Mouse (Mus musculus) ES-E14 (cell line): ENCODE measurements around the gene Adamtsl3.
"Not testable (repeated sequence)": the region's sequence is repeated elsewhere in the genome, so short reads cannot be mapped to it uniquely, and the experiment has no call there.

Source experiments
- HCFC1 ChIP-seq: IDR thresholded peaks from 2 replicates; pipeline ENCODE4 v1.6.1; 2012; ENCODE audit warnings: low read length, inconsistent platforms, borderline replicate concordance; ENCODE audit not compliant: insufficient read depth
- ZC3H11A ChIP-seq: IDR thresholded peaks from 2 replicates; pipeline ENCODE4 v1.6.1; 2012; ENCODE audit warnings: low read depth, mild to moderate bottlenecking, inconsistent platforms, low read length, borderline replicate concordance

GRCm38 (mm10) chr7:82420329-82421052 is 85.0 kb downstream of the Adamtsl3 start:
- not testable (repeated sequence) for TF ChIP-seq ZC3H11A, HCFC1
